Mouse (Mus musculus): ENCODE data around the gene Tmem204. TPM values are rescaled to one million over a fixed set of nuclear protein-coding genes. Genes with fewer than 3 reads are reported as not detected.

Tmem204 gene
- polyA plus RNA-seq, 1 experiment from 2014 or later = 12.6 TPM

Other genes with a start within 250 kb of the Tmem204 start
- 61.5 and 66.8 TPM in 2 replicates for gene Hagh, start 243.4 kb downstream of the Tmem204 start, polyA plus RNA-seq (2015; fragmentation: Nextera tagmentation; extraction: Ambion mirVana)
- 19.1 TPM in 2 replicates for gene Fahd1, start 233.2 kb downstream of the Tmem204 start, polyA plus RNA-seq (2015; fragmentation: Nextera tagmentation; extraction: Ambion mirVana)
- 0.10 TPM in 1 of 2 replicates, not detected in the other for gene Igfals, start 217.6 kb downstream of the Tmem204 start, polyA plus RNA-seq (2015; fragmentation: Nextera tagmentation; extraction: Ambion mirVana)
- 61.2 and 65.7 TPM in 2 replicates for gene Nubp2, start 197.2 kb downstream of the Tmem204 start, polyA plus RNA-seq (2015; fragmentation: Nextera tagmentation; extraction: Ambion mirVana)
- gene Spsb3, start 196.9 kb downstream of the Tmem204 start, polyA plus RNA-seq (2015; fragmentation: Nextera tagmentation; extraction: Ambion mirVana) = 94.1 and 97.2 TPM in 2 replicates
- 31.5 and 33.4 TPM in 2 replicates for gene Eme2, start 188.5 kb downstream of the Tmem204 start, polyA plus RNA-seq (2015; fragmentation: Nextera tagmentation; extraction: Ambion mirVana)
- 73.1 and 78.9 TPM in 2 replicates for gene Mrps34, start 188.5 kb downstream of the Tmem204 start, polyA plus RNA-seq (2015; fragmentation: Nextera tagmentation; extraction: Ambion mirVana)
- gene Nme3, start 187.1 kb downstream of the Tmem204 start, polyA plus RNA-seq (2015; fragmentation: Nextera tagmentation; extraction: Ambion mirVana) = 79.7 and 82.3 TPM in 2 replicates
- 99.5 and 112 TPM in 2 replicates for gene Mapk8ip3, start 146.6 kb downstream of the Tmem204 start, polyA plus RNA-seq (2015; fragmentation: Nextera tagmentation; extraction: Ambion mirVana)
- 102 and 103 TPM in 2 replicates for gene Jpt2, start 122.9 kb downstream of the Tmem204 start, polyA plus RNA-seq (2015; fragmentation: Nextera tagmentation; extraction: Ambion mirVana)
- gene Cramp1l, start 67.8 kb downstream of the Tmem204 start, polyA plus RNA-seq (2015; fragmentation: Nextera tagmentation; extraction: Ambion mirVana) = 6.3 and 7.1 TPM in 2 replicates
- 20.0 and 22.5 TPM in 2 replicates for gene Ift140, start 67.5 kb downstream of the Tmem204 start, polyA plus RNA-seq (2015; fragmentation: Nextera tagmentation; extraction: Ambion mirVana)
- 57.8 and 67.0 TPM in 2 replicates for gene Telo2, start 32.4 kb upstream of the Tmem204 start, polyA plus RNA-seq (2015; fragmentation: Nextera tagmentation; extraction: Ambion mirVana)
- not detected in 2 replicates for gene Ptx4, start 37.2 kb upstream of the Tmem204 start, polyA plus RNA-seq (2015; fragmentation: Nextera tagmentation; extraction: Ambion mirVana)
- gene Clcn7, start 49.8 kb upstream of the Tmem204 start, polyA plus RNA-seq (2015; fragmentation: Nextera tagmentation; extraction: Ambion mirVana) = 35.0 and 36.3 TPM in 2 replicates
- not detected in 2 replicates for gene Ccdc154, start 78.9 kb upstream of the Tmem204 start, polyA plus RNA-seq (2015; fragmentation: Nextera tagmentation; extraction: Ambion mirVana)
- gene Gm38655, start 91.9 kb upstream of the Tmem204 start, polyA plus RNA-seq (2015; fragmentation: Nextera tagmentation; extraction: Ambion mirVana) = not detected in 2 replicates
- 34.4 and 35.7 TPM in 2 replicates for gene BC003965, start 101.0 kb upstream of the Tmem204 start, polyA plus RNA-seq (2015; fragmentation: Nextera tagmentation; extraction: Ambion mirVana)
- gene Unkl, start 104.8 kb upstream of the Tmem204 start, polyA plus RNA-seq (2015; fragmentation: Nextera tagmentation; extraction: Ambion mirVana) = 17.1 TPM in 2 replicates
- gene Gnptg, start 156.5 kb upstream of the Tmem204 start, polyA plus RNA-seq (2015; fragmentation: Nextera tagmentation; extraction: Ambion mirVana) = 96.0 and 108 TPM in 2 replicates
- 62.7 and 62.9 TPM in 2 replicates for gene Tsr3, start 156.6 kb upstream of the Tmem204 start, polyA plus RNA-seq (2015; fragmentation: Nextera tagmentation; extraction: Ambion mirVana)
- 26.8 and 30.3 TPM in 2 replicates for gene Baiap3, start 172.8 kb upstream of the Tmem204 start, polyA plus RNA-seq (2015; fragmentation: Nextera tagmentation; extraction: Ambion mirVana)
- 503 and 512 TPM in 2 replicates for gene Ube2i, start 191.0 kb upstream of the Tmem204 start, polyA plus RNA-seq (2015; fragmentation: Nextera tagmentation; extraction: Ambion mirVana)
- 0.23 TPM in 1 of 2 replicates, not detected in the other for gene Prss34, start 214.8 kb upstream of the Tmem204 start, polyA plus RNA-seq (2015; fragmentation: Nextera tagmentation; extraction: Ambion mirVana)
- gene Prss28, start 225.1 kb upstream of the Tmem204 start, polyA plus RNA-seq (2015; fragmentation: Nextera tagmentation; extraction: Ambion mirVana) = not detected in 2 replicates
- not detected in 2 replicates for gene Prss29, start 235.1 kb upstream of the Tmem204 start, polyA plus RNA-seq (2015; fragmentation: Nextera tagmentation; extraction: Ambion mirVana)